Mouse (Mus musculus) CH12.LX (cell line): ENCODE results near the gene Hnrnpa2b1. TPM values are rescaled to one million over a fixed set of nuclear protein-coding genes. Genes with fewer than 3 reads are reported as not detected.

Experiments used
- DNase-seq: peaks from one replicate; pipeline ENCODE4 v3.0.0-alpha.2; 2013; ENCODE audit errors: extremely low read depth
- H3K27ac ChIP-seq: 2 replicates; pipeline ENCODE4 v1.5.1; 2012; ENCODE audit warnings: low read depth, mild to moderate bottlenecking, control low read depth, moderate library complexity; ENCODE audit not compliant: insufficient read depth
- H3K27me3 ChIP-seq: replicated peaks from 2 replicates; pipeline ENCODE3; 2012; ENCODE audit warnings: inconsistent platforms
- H3K36me3 ChIP-seq, 2 experiments: replicated peaks in 1 of 2; 2 replicates each; pipeline versions ENCODE3 to v1.6.1; 2012; ENCODE audit warnings: inconsistent platforms in 1 of 2, low read length in 1 of 2, mild to moderate bottlenecking in 1 of 2, mixed read lengths in 1 of 2, moderate library complexity in 1 of 2; ENCODE audit not compliant: control insufficient read depth in 1 of 2, insufficient read depth in 1 of 2
- H3K4me1 ChIP-seq, 2 experiments: 2 replicates each; pipeline ENCODE4 v1.6.1; 2012; ENCODE audit warnings: inconsistent platforms in 1 of 2, moderate library complexity in 1 of 2; ENCODE audit not compliant: insufficient read depth in 2 of 2, control insufficient read depth in 1 of 2
- H3K4me2 ChIP-seq: 2 replicates; pipeline ENCODE4 v1.6.1; 2012; ENCODE audit warnings: low read depth, mild to moderate bottlenecking, control low read depth; ENCODE audit not compliant: poor library complexity, insufficient read depth, severe bottlenecking
- H3K4me3 ChIP-seq, 3 experiments: fragments of 150-350 bp in 1 of 3; sonication (generic) in 1 of 3; replicated peaks in 1 of 3; 2 replicates each; pipeline versions ENCODE3 to v1.5.1; 2011 to 2012; ENCODE audit warnings: low read depth in 2 of 3, low read length in 2 of 3, mild to moderate bottlenecking in 2 of 3, moderate library complexity in 2 of 3, control low read depth in 1 of 3, improper control_type of control experiment in 1 of 3, inconsistent platforms in 1 of 3, mixed read lengths in 1 of 3; ENCODE audit not compliant: poor library complexity in 1 of 3
- H3K79me2 ChIP-seq: replicated peaks from 2 replicates; pipeline ENCODE4 v1.6.1; 2012; ENCODE audit warnings: mild to moderate bottlenecking, moderate library complexity; ENCODE audit not compliant: control insufficient read depth, poor library complexity, insufficient read depth, severe bottlenecking; ENCODE audit errors: extremely low read depth
- H3K9ac ChIP-seq: 2 replicates; pipeline ENCODE4 v1.6.1; 2012; ENCODE audit warnings: low read depth, mild to moderate bottlenecking, control low read depth, moderate library complexity; ENCODE audit not compliant: insufficient read depth
- H3K9me3 ChIP-seq: replicated peaks from 2 replicates; pipeline ENCODE3; 2012; ENCODE audit warnings: low read length, inconsistent platforms, mixed read lengths
- BHLHE40 ChIP-seq: IDR thresholded peaks from 2 replicates; pipeline ENCODE4 v1.6.1; 2011; ENCODE audit warnings: mild to moderate bottlenecking, low read depth, low read length, improper control_type of control experiment
- CHD1 ChIP-seq: IDR thresholded peaks from 2 replicates; pipeline ENCODE4 v1.6.1; 2012; ENCODE audit warnings: low read depth, low read length, improper control_type of control experiment, inconsistent platforms
- CHD2 ChIP-seq: IDR thresholded peaks from 2 replicates; pipeline ENCODE4 v1.6.1; 2011; ENCODE audit warnings: low read length, improper control_type of control experiment
- CTCF ChIP-seq, 2 experiments: IDR thresholded peaks in 1 of 2; conservative IDR thresholded peaks in 1 of 2; 2 replicates each; pipeline ENCODE4 v1.5.1; 2011 to 2012; ENCODE audit warnings: low read depth in 2 of 2, low read length in 2 of 2, improper control_type of control experiment in 1 of 2, inconsistent platforms in 1 of 2, mild to moderate bottlenecking in 1 of 2, moderate library complexity in 1 of 2
- GABPA ChIP-seq: IDR thresholded peaks from 2 replicates; pipeline ENCODE4 v1.6.1; 2012; ENCODE audit warnings: low read depth, low read length, improper control_type of control experiment, inconsistent platforms; ENCODE audit not compliant: insufficient replicate concordance
- HCFC1 ChIP-seq: IDR thresholded peaks from 2 replicates; pipeline ENCODE4 v1.6.1; 2012; ENCODE audit warnings: low read depth, mild to moderate bottlenecking, inconsistent platforms, low read length, improper control_type of control experiment
- IRF4 ChIP-seq: IDR thresholded peaks from 2 replicates; pipeline ENCODE4 v1.6.1; 2014; ENCODE audit warnings: low read depth, mild to moderate bottlenecking, inconsistent platforms, low read length, improper control_type of control experiment
- JUN ChIP-seq: IDR thresholded peaks from 2 replicates; pipeline ENCODE4 v1.6.1; 2011; ENCODE audit warnings: low read depth, mild to moderate bottlenecking, low read length, improper control_type of control experiment, moderate library complexity; ENCODE audit not compliant: insufficient read depth
- JUND ChIP-seq: conservative IDR thresholded peaks from 2 replicates; pipeline ENCODE4 v1.6.1; 2011; ENCODE audit warnings: low read depth, low read length, improper control_type of control experiment
- KAT2A ChIP-seq: IDR thresholded peaks from 2 replicates; pipeline ENCODE4 v1.6.1; 2012; ENCODE audit warnings: low read length, improper control_type of control experiment, inconsistent platforms; ENCODE audit not compliant: insufficient replicate concordance
- MAFK ChIP-seq: IDR thresholded peaks from 2 replicates; pipeline ENCODE4 v1.6.1; 2011; ENCODE audit warnings: low read length, improper control_type of control experiment; ENCODE audit not compliant: insufficient replicate concordance
- MAX ChIP-seq: IDR thresholded peaks from 2 replicates; pipeline ENCODE4 v1.6.1; 2011; ENCODE audit warnings: low read length, improper control_type of control experiment
- MAZ ChIP-seq: IDR thresholded peaks from 2 replicates; pipeline ENCODE4 v1.6.1; 2012; ENCODE audit warnings: low read depth, mild to moderate bottlenecking, inconsistent platforms, low read length, improper control_type of control experiment, moderate library complexity
- MEF2A ChIP-seq: IDR thresholded peaks from 2 replicates; pipeline ENCODE4 v1.6.1; 2014; ENCODE audit warnings: low read depth, mild to moderate bottlenecking, inconsistent platforms, low read length, improper control_type of control experiment, borderline replicate concordance
- MXI1 ChIP-seq: IDR thresholded peaks from 2 replicates; pipeline ENCODE4 v1.6.1; 2011; ENCODE audit warnings: mild to moderate bottlenecking, low read depth, low read length, improper control_type of control experiment
- MYC ChIP-seq: IDR thresholded peaks from 2 replicates; pipeline ENCODE4 v1.6.1; 2011; ENCODE audit warnings: low read depth, mild to moderate bottlenecking, improper control_type of control experiment, low read length
- NRF1 ChIP-seq: IDR thresholded peaks from 2 replicates; pipeline ENCODE4 v1.6.1; 2014; ENCODE audit warnings: low read depth, mild to moderate bottlenecking, inconsistent platforms, low read length, improper control_type of control experiment, moderate library complexity
- PAX5 ChIP-seq: IDR thresholded peaks from 2 replicates; pipeline ENCODE4 v1.6.1; 2012; ENCODE audit warnings: low read length, inconsistent platforms, mixed read lengths
- POLR2A ChIP-seq: IDR thresholded peaks from 2 replicates; pipeline ENCODE4 v1.6.1; 2011; ENCODE audit warnings: low read depth, mild to moderate bottlenecking, improper control_type of control experiment, low read length
- POLR2AphosphoS2 ChIP-seq: IDR thresholded peaks from 2 replicates; pipeline ENCODE4 v1.6.1; 2011; ENCODE audit warnings: low read depth, low read length, improper control_type of control experiment
- TBP ChIP-seq: conservative IDR thresholded peaks from 2 replicates; pipeline ENCODE4 v1.6.1; 2011; ENCODE audit warnings: low read depth, low read length, improper control_type of control experiment
- TCF12 ChIP-seq: IDR thresholded peaks from 2 replicates; pipeline ENCODE4 v1.6.1; 2014; ENCODE audit warnings: low read depth, mild to moderate bottlenecking, inconsistent platforms, low read length, improper control_type of control experiment
- UBTF ChIP-seq: IDR thresholded peaks from 2 replicates; pipeline ENCODE4 v1.6.1; 2012; ENCODE audit warnings: low read depth, mild to moderate bottlenecking, inconsistent platforms, low read length, improper control_type of control experiment, moderate library complexity
- USF1 ChIP-seq: IDR thresholded peaks from 2 replicates; pipeline ENCODE4 v1.6.1; 2014; ENCODE audit warnings: low read depth, mild to moderate bottlenecking, inconsistent platforms, low read length, improper control_type of control experiment
- USF2 ChIP-seq: conservative IDR thresholded peaks from 2 replicates; pipeline ENCODE4 v1.6.1; 2011; ENCODE audit warnings: low read depth, low read length, improper control_type of control experiment
- ZC3H11A ChIP-seq: IDR thresholded peaks from 2 replicates; pipeline ENCODE4 v1.6.1; 2012; ENCODE audit warnings: low read depth, mild to moderate bottlenecking, inconsistent platforms, low read length, improper control_type of control experiment
- ZKSCAN1 ChIP-seq: IDR thresholded peaks from 2 replicates; pipeline ENCODE4 v1.6.1; 2012; ENCODE audit warnings: low read depth, inconsistent platforms, low read length, improper control_type of control experiment, borderline replicate concordance
- ZMIZ1 ChIP-seq: IDR thresholded peaks from 2 replicates; pipeline ENCODE4 v1.6.1; 2012; ENCODE audit warnings: low read depth, mild to moderate bottlenecking, inconsistent platforms, low read length, improper control_type of control experiment
- ZNF384 ChIP-seq: IDR thresholded peaks from 2 replicates; pipeline ENCODE4 v1.6.1; 2012; ENCODE audit warnings: low read depth, low read length, improper control_type of control experiment, inconsistent platforms
- dilution Hi-C: fragments of 300-500 bp; cut with MboI; formaldehyde crosslinking; loops from 2 replicates; pipeline ENCODE4 v1.14.3; 2020; ENCODE audit warnings: low sequenced_read_pairs; ENCODE audit not compliant: extremely low pct_unique_long_range_greater_than_20kb, extremely low pct_ligation_motif_present
- in situ Hi-C: fragments of 300-500 bp; cut with MboI; formaldehyde crosslinking; loops from 3 replicates; pipeline ENCODE4 v1.14.3; 2019; ENCODE audit warnings: low sequenced_read_pairs, low pct_ligation_motif_present, low pct_unique_long_range_greater_than_20kb, mixed read lengths
- polyA plus RNA-seq: library from polyadenylated mRNA; unstranded; fragments of >175 nt; gene quantifications from 2 replicates; pipeline ENCODE4 v1.2.1, GENCODE M21; 2012; ENCODE audit warnings: low read depth; ENCODE audit not compliant: insufficient read length
- total RNA-seq, 2 experiments: library from RNA; depleted of rRNA; stranded (reverse); fragments of 300-350 nt in 1 of 2; fragments of >200 nt in 1 of 2; gene quantifications; 2 replicates each; pipeline ENCODE4 v1.2.3; 2012 to 2014

Hnrnpa2b1 gene
- total and polyA plus RNA-seq, 3 experiments: 500 to 1,854 (median 710) TPM

GRCm38 (mm10) chr6:51508750-51509648 lies 39.3 kb upstream of the Hnrnpa2b1 start (continued):
- TF ChIP-seq TBP (0 out of 2 replicates have a peak, but pooled peaks have one; percentile 65), CTCF (conservative IDR thresholded peaks at IDR 0.05 in 1 of 2, IDR thresholded peaks at IDR 0.05 in 1 of 2; ENCODE audit: low read depth in 2 of 2, low read length in 2 of 2) (peak; percentile 45 to 92), POLR2A (peak; percentile 54), ZMIZ1 (0 out of 2 replicates have a peak, but pooled peaks have one; percentile 11), BHLHE40 (no peak), MXI1 (peak; percentile 7; the same call in 1 of the 2 replicates), MYC (0 out of 2 replicates have a peak, but pooled peaks have one; percentile 65), HCFC1 (peak; percentile 36; the same call in 1 of the 2 replicates), USF2 (no peak), TCF12 (no peak), MAX (peak; percentile 69; the same call in 1 of the 2 replicates), UBTF (no peak), MEF2A (no peak; the same call in 1 of the 2 replicates), CHD1 (peak; percentile 41; the same call in 1 of the 2 replicates), NRF1 (peak; percentile 92), GABPA (no peak), ZC3H11A (no peak), USF1 (no peak), ZKSCAN1 (no peak), MAFK (no peak), JUND (no peak)
- TF ChIP-seq, all 38 proteins: peak for 15

- no peaks in the 10 kb centered on the region for H3K79me2 ChIP-seq
- no peak for DNase-seq
- H3K9me3 ChIP-seq: no peaks in the 10 kb centered on the region
- H3K9ac ChIP-seq: no peak overlapping the region
- in situ Hi-C loops: loop anchor here (5.0 kb wide), 1 partner anchor 70 kb away; no protein-coding TSS in a partner anchor
- dilution Hi-C loops: no loop called here
- no peaks in the 10 kb centered on the region for H3K27me3 ChIP-seq
- H3K36me3 ChIP-seq: no peaks in the 10 kb centered on the region
- H3K4me2 ChIP-seq: no peak overlapping the region
- H3K27ac ChIP-seq: no peak overlapping the region
- no peak overlapping the region for H3K4me3 ChIP-seq
- TF ChIP-seq POLR2AphosphoS2 (no peak), POLR2A (no peak), MXI1 (no peak), CHD2 (no peak), IRF4 (no peak), JUN (no peak), MAZ (no peak), MAFK (no peak), ZC3H11A (no peak), JUND (no peak), ZNF384 (no peak), MAX (no peak), TBP (no peak), KAT2A (no peak), PAX5 (no peak)
- peaks cover 0 to 5% of the 10 kb centered on the region in 2 experiments; a peak in 2 of 4 replicates for H3K4me1 ChIP-seq
Measured at GRCm38 (mm10) chr6:51507556-51507955, 37.9 kb upstream of the Hnrnpa2b1 start.
